Mouse (Mus musculus) midbrain, postnatal 0 days (tissue): ENCODE data around the gene R3hcc1l. TPM values are rescaled to one million over a fixed set of nuclear protein-coding genes. Genes with fewer than 3 reads are reported as not detected.

Experiments
- ATAC-seq: fragments of 200-750 bp; cut with Nextera tagmentation; 2 replicates; pipeline ENCODE4 v1.8.0; 2017; ENCODE audit warnings: moderate number of reproducible peaks, mild to moderate bottlenecking, moderate TSS enrichment, moderate library complexity; ENCODE audit not compliant: low FRiP score
- DNase-seq: peaks from one replicate; pipeline ENCODE4 v3.0.0-alpha.2; 2015; ENCODE audit warnings: low spot score
- H3K27ac ChIP-seq: fragments of 300-500 bp; sonication (generic); 2 replicates; pipeline ENCODE4 v1.5.1; 2014; ENCODE audit warnings: low read depth, mild to moderate bottlenecking, low read length, mixed read lengths
- H3K27me3 ChIP-seq: fragments of 300-500 bp; sonication (generic); 2 replicates; pipeline ENCODE4 v1.6.1; 2014; ENCODE audit warnings: low read length, control low read depth, mixed read lengths; ENCODE audit not compliant: insufficient read depth
- H3K36me3 ChIP-seq: fragments of 300-500 bp; sonication (generic); 2 replicates; pipeline ENCODE4 v1.6.1; 2014; ENCODE audit warnings: low read length, control low read depth, mixed read lengths; ENCODE audit not compliant: insufficient read depth
- H3K4me1 ChIP-seq: fragments of 300-500 bp; sonication (generic); 2 replicates; pipeline ENCODE4 v1.6.1; 2014; ENCODE audit warnings: mild to moderate bottlenecking, control low read depth, antibody characterized with exemption, low read length, mixed read lengths; ENCODE audit not compliant: insufficient read depth
- H3K4me2 ChIP-seq: fragments of 300-500 bp; sonication (generic); 2 replicates; pipeline ENCODE4 v1.6.1; 2014; ENCODE audit warnings: low read depth, mild to moderate bottlenecking, low read length, mixed read lengths; ENCODE audit not compliant: poor library complexity, severe bottlenecking
- H3K4me3 ChIP-seq: fragments of 300-500 bp; sonication (generic); 2 replicates; pipeline ENCODE4 v1.5.1; 2014; ENCODE audit warnings: low read depth, mild to moderate bottlenecking, low read length, moderate library complexity
- H3K9ac ChIP-seq: fragments of 300-500 bp; sonication (generic); replicated peaks from 2 replicates; pipeline ENCODE4 v1.6.1; 2014; ENCODE audit warnings: mild to moderate bottlenecking, low read length, moderate library complexity, mixed read lengths; ENCODE audit not compliant: poor library complexity, severe bottlenecking
- H3K9me3 ChIP-seq: fragments of 300-500 bp; sonication (generic); 2 replicates; pipeline ENCODE4 v1.6.1; 2016; ENCODE audit warnings: low read length, control low read depth
- CTCF ChIP-seq: IDR thresholded peaks from 2 replicates; pipeline ENCODE4 v1.5.1; 2016; ENCODE audit warnings: antibody characterized with exemption, mild to moderate bottlenecking
- WGBS: fragments of 180-500 bp; shearing (Covaris S2); extraction: QIAGEN DNeasy Blood & Tissue Kit; methylation state at CpG from one replicate; pipeline ENCODE4 v1.1.7; 2014; 5-methylcytosine and 5-hydroxymethylcytosine counted together
- polyA plus RNA-seq: library from polyadenylated mRNA; unstranded; fragments of >200 nt; fragmentation: Nextera tagmentation; extraction: Ambion mirVana; gene quantifications from 2 replicates; pipeline ENCODE4 v1.2.1, GENCODE M21; 2015
- total RNA-seq: library from RNA; depleted of rRNA; stranded (reverse); fragments of >200 nt; gene quantifications from 2 replicates; pipeline ENCODE4 v1.2.3, GENCODE M21; 2014

Gene R3hcc1l
- total and polyA plus RNA-seq, 2 experiments from 2014 or later: 7.7 to 9.9 TPM

DNA sequence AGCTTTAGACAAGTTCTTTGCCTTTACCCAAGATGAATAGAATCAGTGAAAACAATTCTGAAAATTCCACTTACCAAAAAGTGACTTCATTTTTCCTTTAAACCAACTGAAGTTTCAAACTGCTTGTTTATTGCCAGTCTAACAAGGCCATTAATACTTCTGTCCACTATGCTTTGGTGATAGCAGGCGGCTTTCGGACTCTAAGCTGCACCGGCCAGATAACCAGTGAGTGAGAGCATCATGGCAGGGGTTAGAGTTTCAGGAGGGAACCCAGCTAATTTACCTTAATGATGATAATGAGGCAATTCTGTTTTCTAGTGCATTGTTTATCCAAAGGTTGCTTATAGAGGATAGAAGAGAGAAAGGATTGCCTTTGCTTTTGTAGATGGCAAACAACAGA lies 65.6 kb downstream of the R3hcc1l start:
- Histone ChIP-seq H3K27me3 (no peaks in the 10 kb centered on the region), H3K4me2 (no peak overlapping the region), H3K4me1 (no peaks in the 10 kb centered on the region), H3K9me3 (no peaks in the 10 kb centered on the region), H3K9ac (no peak overlapping the region), H3K27ac (no peak overlapping the region), H3K4me3 (no peak overlapping the region), H3K36me3 (no peaks in the 10 kb centered on the region)
- TF ChIP-seq CTCF: no peak
- ATAC-seq: no peak
- no peak for DNase-seq
- WGBS: 96% methylated on average over 3 of the region's 3 CpGs

DNA sequence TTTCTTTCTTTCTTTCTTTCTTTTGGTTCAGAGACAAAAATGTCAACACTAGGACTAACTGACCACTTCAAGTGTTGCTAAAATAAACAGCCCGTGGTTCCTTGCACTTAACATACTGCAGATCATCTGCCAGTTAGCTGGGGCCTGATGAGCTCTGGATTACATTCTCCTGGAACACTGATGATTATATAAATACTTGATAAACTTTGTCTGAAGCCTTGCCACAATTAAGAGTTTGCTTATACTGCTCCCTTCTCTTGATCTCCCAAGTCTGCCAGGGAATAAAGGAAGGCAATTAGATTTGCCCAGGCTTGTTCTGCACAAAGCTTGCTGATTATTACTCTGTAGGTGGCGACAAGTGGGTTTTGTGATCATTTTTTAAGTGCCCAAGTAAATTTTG lies 69.1 kb downstream of the R3hcc1l start:
- Histone ChIP-seq H3K4me2 (no peak overlapping the region), H3K27me3 (no peaks in the 10 kb centered on the region), H3K9me3 (no peaks in the 10 kb centered on the region), H3K9ac (no peak overlapping the region), H3K4me3 (no peak overlapping the region), H3K36me3 (no peaks in the 10 kb centered on the region; the same call in 1 of the 2 replicates), H3K27ac (no peak overlapping the region), H3K4me1 (no peaks in the 10 kb centered on the region)
- DNase-seq: no peak
- no peak for TF ChIP-seq CTCF
- 87% methylated on average over 2 of the region's 2 CpGs for WGBS
- no peak for ATAC-seq

DNA sequence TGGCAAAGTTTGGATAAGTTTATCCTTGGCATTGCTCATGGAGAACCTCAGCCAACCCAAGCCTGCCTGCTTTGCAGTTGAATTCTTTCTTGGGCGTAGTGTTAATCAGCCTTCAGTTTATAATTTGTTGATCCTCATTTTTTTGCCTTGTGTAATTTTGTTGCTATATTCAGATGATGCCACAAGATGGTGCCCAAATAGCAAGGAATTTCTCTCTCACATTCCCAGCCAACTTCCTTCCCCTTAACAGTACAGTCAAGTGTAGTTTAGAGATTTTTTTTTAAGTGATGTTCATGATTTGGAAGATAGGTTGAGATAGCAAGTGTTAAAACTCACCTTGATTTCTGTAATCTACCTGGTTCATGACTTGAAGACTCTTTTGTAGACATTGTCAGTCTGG lies 70.7 kb downstream of the R3hcc1l start:
- H3K36me3 ChIP-seq: no peaks in the 10 kb centered on the region; the same call in 1 of the 2 replicates
- 71% methylated on average over 1 of the region's 1 CpGs for WGBS
- H3K27me3 ChIP-seq: no peaks in the 10 kb centered on the region
- H3K9ac ChIP-seq: no peak overlapping the region
- no peak overlapping the region for H3K4me3 ChIP-seq
- DNase-seq (peak; percentile 67), ATAC-seq (no peak)
- no peak overlapping the region for H3K27ac ChIP-seq
- peak; percentile 83 for TF ChIP-seq CTCF
- H3K4me2 ChIP-seq: no peak overlapping the region
- no peaks in the 10 kb centered on the region for H3K4me1 ChIP-seq
- no peaks in the 10 kb centered on the region for H3K9me3 ChIP-seq

DNA sequence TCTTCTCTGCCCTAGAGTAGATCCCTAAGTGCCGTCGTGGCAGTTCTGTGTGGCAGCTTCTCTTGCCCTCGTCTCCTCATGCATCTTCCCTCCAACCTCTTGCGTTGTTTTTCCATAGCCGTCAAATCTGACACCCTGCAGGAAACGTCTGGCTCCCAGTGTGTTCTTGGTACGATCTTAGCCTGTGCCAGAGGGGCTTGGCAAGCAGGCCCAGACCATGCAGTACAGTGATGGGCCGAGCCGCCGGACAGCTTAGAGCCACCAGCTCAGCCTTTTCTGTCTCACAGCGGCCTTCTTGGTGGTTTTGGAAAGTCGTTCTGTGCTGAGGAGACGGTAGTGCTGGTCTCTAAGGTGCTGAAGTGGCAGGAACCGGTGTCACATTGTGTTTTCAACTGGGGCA lies 73.0 kb downstream of the R3hcc1l start:
- DNase-seq: no peak
- Histone ChIP-seq H3K36me3 (peaks cover 5% of the 10 kb centered on the region; the same call in 1 of the 2 replicates), H3K4me1 (no peaks in the 10 kb centered on the region), H3K4me3 (no peak overlapping the region), H3K9me3 (no peaks in the 10 kb centered on the region), H3K9ac (no peak overlapping the region), H3K27me3 (no peaks in the 10 kb centered on the region), H3K4me2 (no peak overlapping the region), H3K27ac (no peak overlapping the region)
- ATAC-seq: no peak
- TF ChIP-seq CTCF: no peak
- WGBS: 83% methylated on average over 14 of the region's 14 CpGs

DNA sequence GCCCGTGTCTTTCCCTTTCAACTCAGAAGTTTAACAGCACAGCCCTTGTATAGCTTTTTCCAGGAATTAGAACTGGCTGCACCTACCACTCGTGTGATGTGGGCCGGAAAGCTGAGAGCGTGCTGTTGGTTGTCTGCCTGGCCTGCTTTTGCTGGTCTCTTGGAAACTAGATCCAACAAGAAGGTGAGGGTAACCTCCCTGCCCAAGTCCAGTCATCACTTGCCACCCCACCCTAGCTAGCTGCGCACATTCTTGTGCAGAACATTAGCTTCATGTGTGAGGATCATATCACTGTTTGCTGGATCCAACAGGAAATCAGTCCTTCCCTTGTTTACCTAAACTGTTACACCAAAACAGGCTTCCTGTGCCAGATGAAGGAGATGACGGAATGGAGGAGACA lies 74.9 kb downstream of the R3hcc1l start:
- DNase-seq (no peak), ATAC-seq (no peak)
- Histone ChIP-seq H3K27ac (no peak overlapping the region), H3K27me3 (no peaks in the 10 kb centered on the region), H3K9me3 (no peaks in the 10 kb centered on the region), H3K4me2 (no peak overlapping the region), H3K4me1 (no peaks in the 10 kb centered on the region), H3K36me3 (peaks cover 5% of the 10 kb centered on the region; the same call in 1 of the 2 replicates), H3K9ac (no peak overlapping the region), H3K4me3 (no peak overlapping the region)
- 88% methylated on average over 6 of the region's 6 CpGs for WGBS
- no peak for TF ChIP-seq CTCF

DNA sequence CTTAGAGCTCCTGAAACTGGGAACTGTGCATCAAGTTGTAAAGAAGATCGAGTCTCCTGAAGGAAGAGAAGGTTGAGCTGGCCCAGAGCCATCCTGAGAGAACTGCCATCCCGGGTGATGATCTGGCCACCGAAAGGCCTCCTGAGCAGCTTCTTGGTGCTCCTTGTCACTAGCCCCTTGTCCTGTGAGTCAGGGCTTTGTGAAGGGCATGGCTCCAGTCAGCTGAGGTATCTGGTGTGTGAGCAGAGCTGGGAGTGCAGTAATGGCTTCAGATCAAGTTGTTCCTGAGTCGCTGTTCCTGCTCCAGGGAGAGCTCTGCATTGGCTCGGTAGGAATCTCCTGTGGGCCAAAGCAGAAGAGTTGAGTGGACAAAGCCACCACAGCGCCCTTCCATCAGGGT lies 76.5 kb downstream of the R3hcc1l start:
- no peak overlapping the region for H3K27ac ChIP-seq
- DNase-seq (no peak), ATAC-seq (no peak)
- TF ChIP-seq CTCF: no peak
- H3K4me3 ChIP-seq: no peak overlapping the region
- no peaks in the 10 kb centered on the region for H3K9me3 ChIP-seq
- H3K36me3 ChIP-seq: peaks cover 5% of the 10 kb centered on the region; the same call in 1 of the 2 replicates
- H3K4me2 ChIP-seq: no peak overlapping the region
- H3K9ac ChIP-seq: no peak overlapping the region
- H3K27me3 ChIP-seq: no peaks in the 10 kb centered on the region
- H3K4me1 ChIP-seq: no peaks in the 10 kb centered on the region
- WGBS: 95% methylated on average over 6 of the region's 6 CpGs
